Mouse (Mus musculus) cerebellum, adult 2 months (tissue): Measurements from ENCODE around the gene Aoc2.

ENCODE experiments used
- CTCF ChIP-seq: fragments of 200-500 bp; IDR thresholded peaks from 2 replicates; pipeline ENCODE4 v1.5.1; 2011; ENCODE audit warnings: low read depth, mild to moderate bottlenecking, control low read depth, low read length, moderate library complexity, borderline replicate concordance; ENCODE audit not compliant: insufficient read depth
- POLR2A ChIP-seq: fragments of 200-500 bp; IDR thresholded peaks from 2 replicates; pipeline ENCODE4 v1.6.1; 2011; ENCODE audit warnings: low read length, control low read depth, borderline replicate concordance; ENCODE audit not compliant: insufficient read depth

DNA sequence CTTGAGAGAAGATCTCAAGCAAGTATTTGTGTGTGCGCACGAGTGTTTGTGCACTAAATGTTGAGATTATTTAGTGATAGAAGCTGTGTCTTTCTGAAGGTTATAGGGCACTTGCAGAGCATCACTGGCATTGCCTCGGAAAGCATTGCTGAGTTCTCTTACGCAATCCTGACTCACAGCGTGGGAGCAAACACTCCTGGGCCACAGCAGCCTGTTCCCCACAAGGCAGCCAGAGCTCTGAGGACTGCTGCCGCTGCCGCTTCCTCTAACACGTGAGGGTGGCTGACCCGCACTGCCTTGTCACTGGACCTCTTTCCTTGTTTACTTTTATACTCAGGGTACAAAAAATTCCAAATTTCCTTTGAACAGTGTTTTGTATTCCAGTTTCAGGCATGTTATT is 37.6 kb upstream of the Aoc2 start:
- no peak for TF ChIP-seq POLR2A
- TF ChIP-seq CTCF, result no peak
